In genomic region chr15:27866471-27866870, GRCm38 (mm10) we compare ENCODE assay signal across 19 mouse cellular contexts.
DNase-seq lines count a peak whose midpoint lies in the region; ATAC-seq and TF ChIP-seq lines count a peak whose summit lies in the region.
"Had no signal": no experiment of that assay in that cellular context is flagged by ENCODE, and none has a peak within 500 bp of the region (broad histone marks: within the 10 kb centered on the region; RNA-seq: fewer than 3 reads in every experiment).

No protein-coding gene starts in this region.

- H3K36me3 ChIP-seq in hindbrain, embryonic 13.5 days = peaks cover 66% of the 10 kb centered on the region
- H3K36me3 ChIP-seq in hindbrain, embryonic 12.5 days = peaks cover 34% of the 10 kb centered on the region
- peaks cover 3% of the 10 kb centered on the region; the same call in 1 of the 2 replicates for H3K36me3 ChIP-seq in hindbrain, embryonic 16.5 days (ENCODE audit: control insufficient read depth, insufficient read depth, low read length)
- H3K36me3 ChIP-seq in intestine, embryonic 16.5 days (ENCODE audit: control insufficient read depth, insufficient read depth, low read length) = peaks cover 4% of the 10 kb centered on the region; the same call in 1 of the 2 replicates

- DNase-seq in layer of hippocampus, adult 2 months (ENCODE audit: low spot score in 2 of 2) = no peak
- no peak for DNase-seq in layer of hippocampus, postnatal 36 days
- peak; percentile 44 for DNase-seq in kidney, adult 9 months
- no peak for DNase-seq in lung, adult 2 months
- DNase-seq: cerebellum, adult 9-10 months; heart, postnatal 14 days; lung, postnatal 4 days; retina, postnatal 1 day; thymus, adult 18-20 months had no signal

- no peak for TF ChIP-seq POLR2A in lung, adult 2 months (IDR thresholded peaks at IDR 0.05; ENCODE audit: borderline replicate concordance, extremely low read depth, low read depth, low read length)

- no peak overlapping the region for H3K4me3 ChIP-seq in hindbrain, embryonic 13.5 days
- H3K4me3 ChIP-seq in hindbrain, embryonic 12.5 days = no peak overlapping the region
- no peak overlapping the region for H3K4me3 ChIP-seq in layer of hippocampus, adult 2 months
- no peak overlapping the region for H3K4me3 ChIP-seq in hindbrain, embryonic 16.5 days (ENCODE audit: low read length)
- H3K4me3 ChIP-seq in lung, adult 2 months (replicated peaks; ENCODE audit: extremely low read depth, low read depth, low read length) = no peak overlapping the region
- H3K4me3 ChIP-seq in intestine, embryonic 16.5 days (ENCODE audit: low read length) = no peak overlapping the region
- H3K4me3 ChIP-seq: erythroblast, embryonic 14.5 days; heart, embryonic 12.5 days; lung, embryonic 15.5 days; stomach, embryonic 15.5 days had no signal

- H3K27me3 ChIP-seq in hindbrain, embryonic 13.5 days = no peaks in the 10 kb centered on the region
- H3K27me3 ChIP-seq in hindbrain, embryonic 12.5 days = no peaks in the 10 kb centered on the region
- H3K27me3 ChIP-seq in hindbrain, embryonic 16.5 days (replicated peaks; ENCODE audit: control insufficient read depth, insufficient read depth, low read length) = no peaks in the 10 kb centered on the region
- H3K27me3 ChIP-seq in intestine, embryonic 16.5 days (replicated peaks; ENCODE audit: control insufficient read depth, insufficient read depth, low read length) = no peaks in the 10 kb centered on the region
- H3K27me3 ChIP-seq: heart, embryonic 12.5 days; lung, embryonic 15.5 days; stomach, embryonic 15.5 days had no signal

- TF ChIP-seq CTCF in layer of hippocampus, adult 2 months (conservative IDR thresholded peaks at IDR 0.05) = no peak
- no peak for TF ChIP-seq CTCF in lung, adult 2 months (IDR thresholded peaks at IDR 0.05; ENCODE audit: insufficient read depth, low read length)

- ATAC-seq in hindbrain, embryonic 13.5 days (ENCODE audit: low FRiP score) = no peak
- ATAC-seq in hindbrain, embryonic 12.5 days (ENCODE audit: low FRiP score) = no peak
- peak; percentile 15; the same call in 1 of the 2 replicates for ATAC-seq in hindbrain, embryonic 16.5 days
- ATAC-seq in intestine, embryonic 16.5 days = no peak
- ATAC-seq: inflammation-experienced regulatory T-cells, adult 6 months had no signal

- H3K9me3 ChIP-seq in hindbrain, embryonic 13.5 days = no peaks in the 10 kb centered on the region
- no peaks in the 10 kb centered on the region for H3K9me3 ChIP-seq in hindbrain, embryonic 12.5 days (replicated peaks)
- H3K9me3 ChIP-seq in hindbrain, embryonic 16.5 days (ENCODE audit: control insufficient read depth, low read length) = no peaks in the 10 kb centered on the region
- H3K9me3 ChIP-seq in intestine, embryonic 16.5 days (ENCODE audit: control insufficient read depth, low read length) = no peaks in the 10 kb centered on the region
- H3K9me3 ChIP-seq: heart, embryonic 12.5 days; lung, embryonic 15.5 days; stomach, embryonic 15.5 days had no signal

- H3K4me2 ChIP-seq in hindbrain, embryonic 13.5 days = no peak overlapping the region
- H3K4me2 ChIP-seq in hindbrain, embryonic 12.5 days (replicated peaks) = no peak overlapping the region
- no peak overlapping the region for H3K4me2 ChIP-seq in hindbrain, embryonic 16.5 days (ENCODE audit: low read length)
- H3K4me2 ChIP-seq in intestine, embryonic 16.5 days (ENCODE audit: low read depth, low read length) = no peak overlapping the region
- H3K4me2 ChIP-seq: heart, embryonic 12.5 days; liver, embryonic 11.5 days; lung, embryonic 15.5 days; stomach, embryonic 15.5 days had no signal

- whole genome bisulfite sequencing in hindbrain, embryonic 13.5 days = 77% methylated on average over 4 of the region's 4 CpGs
- WGBS in hindbrain, embryonic 12.5 days = 81% methylated on average over 4 of the region's 4 CpGs
- 66% methylated on average over 4 of the region's 4 CpGs for WGBS in hindbrain, embryonic 16.5 days
- 73% methylated on average over 4 of the region's 4 CpGs for WGBS in lung, adult 2 months
- WGBS in intestine, embryonic 16.5 days = 85% methylated on average over 4 of the region's 4 CpGs

- H3K27ac ChIP-seq in hindbrain, embryonic 13.5 days = peak overlapping the region; percentile 37; the same call in 1 of the 2 replicates
- H3K27ac ChIP-seq in hindbrain, embryonic 12.5 days = no peak overlapping the region
- H3K27ac ChIP-seq in layer of hippocampus, adult 2 months = peak overlapping the region; percentile 60; the same call in 1 of the 2 replicates
- H3K27ac ChIP-seq in hindbrain, embryonic 16.5 days (ENCODE audit: low read depth, low read length) = peak overlapping the region; percentile 9; the same call in 1 of the 2 replicates
- H3K27ac ChIP-seq in intestine, embryonic 16.5 days (ENCODE audit: low read length) = no peak overlapping the region
- H3K27ac ChIP-seq: lung, embryonic 15.5 days; stomach, embryonic 15.5 days had no signal

- peaks cover 22% of the 10 kb centered on the region for H3K4me1 ChIP-seq in hindbrain, embryonic 13.5 days (replicated peaks)
- H3K4me1 ChIP-seq in hindbrain, embryonic 12.5 days = no peaks in the 10 kb centered on the region
- H3K4me1 ChIP-seq in hindbrain, embryonic 16.5 days (ENCODE audit: control insufficient read depth, insufficient read depth, low read depth, low read length) = peaks cover 5% of the 10 kb centered on the region; the same call in 1 of the 2 replicates
- no peaks in the 10 kb centered on the region for H3K4me1 ChIP-seq in lung, adult 2 months (ENCODE audit: control insufficient read depth, insufficient read depth, low read length)
- no peaks in the 10 kb centered on the region for H3K4me1 ChIP-seq in intestine, embryonic 16.5 days (ENCODE audit: control insufficient read depth, insufficient read depth, low read length)
- H3K4me1 ChIP-seq: lung, embryonic 15.5 days; stomach, embryonic 15.5 days had no signal

- H3K9ac ChIP-seq in hindbrain, embryonic 13.5 days = 0 out of 2 replicates have a peak overlapping the region, but pooled peaks have one; percentile 3
- no peak overlapping the region for H3K9ac ChIP-seq in hindbrain, embryonic 12.5 days
- no peak overlapping the region for H3K9ac ChIP-seq in hindbrain, embryonic 16.5 days (ENCODE audit: low read depth, low read length)
- H3K9ac ChIP-seq in intestine, embryonic 16.5 days (ENCODE audit: low read depth, low read length) = no peak overlapping the region
- H3K9ac ChIP-seq: heart, embryonic 12.5 days; lung, embryonic 15.5 days; stomach, embryonic 15.5 days had no signal

Comparison
In these comparisons a context has a peak if more than half of its experiments do, and no peak if none do; other contexts are left out.
1. H3K27ac ChIP-seq: peak in hindbrain, embryonic 13.5 days (single experiment), layer of hippocampus, adult 2 months (single experiment) and hindbrain, embryonic 16.5 days (single experiment); none in hindbrain, embryonic 12.5 days (single experiment) and intestine, embryonic 16.5 days (single experiment).